Mouse (Mus musculus) embryo, embryonic 10.5 days (tissue): Measurements from ENCODE around the gene Vash2.

Experiments used
- DNase-seq: peaks from one replicate; pipeline ENCODE4 v3.0.0-alpha.2; 2015; ENCODE audit warnings: low spot score

The Vash2 gene

GRCm38 (mm10) chr1:190976887-190977573 lies 2.1 kb downstream of the Vash2 start:
- no peak for DNase-seq

- no peak for DNase-seq
These were observed 4.3 kb downstream of the Vash2 start for GRCm38 (mm10) chr1:190974833-190975232.

DNA sequence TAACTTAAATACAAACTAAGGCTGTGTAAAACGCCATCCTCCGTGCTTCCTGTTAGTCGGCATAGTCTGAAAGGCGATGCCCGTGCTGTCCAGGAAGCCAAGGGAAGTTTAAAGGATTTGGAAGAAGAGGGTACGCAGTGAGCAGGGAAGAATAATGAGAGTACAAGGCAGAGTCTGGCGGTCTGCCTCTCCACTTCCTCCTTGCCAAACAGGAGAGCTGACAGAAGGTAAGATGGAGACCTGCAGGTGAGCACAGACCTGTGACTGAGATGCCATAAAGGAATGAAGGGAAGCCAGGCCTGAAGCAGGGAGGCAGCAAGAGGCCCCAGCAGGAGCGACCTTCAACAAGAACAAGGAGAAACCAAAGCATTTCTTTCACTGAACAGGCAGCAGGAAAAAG lies 4.9 kb downstream of the Vash2 start:
- no peak for DNase-seq

DNA sequence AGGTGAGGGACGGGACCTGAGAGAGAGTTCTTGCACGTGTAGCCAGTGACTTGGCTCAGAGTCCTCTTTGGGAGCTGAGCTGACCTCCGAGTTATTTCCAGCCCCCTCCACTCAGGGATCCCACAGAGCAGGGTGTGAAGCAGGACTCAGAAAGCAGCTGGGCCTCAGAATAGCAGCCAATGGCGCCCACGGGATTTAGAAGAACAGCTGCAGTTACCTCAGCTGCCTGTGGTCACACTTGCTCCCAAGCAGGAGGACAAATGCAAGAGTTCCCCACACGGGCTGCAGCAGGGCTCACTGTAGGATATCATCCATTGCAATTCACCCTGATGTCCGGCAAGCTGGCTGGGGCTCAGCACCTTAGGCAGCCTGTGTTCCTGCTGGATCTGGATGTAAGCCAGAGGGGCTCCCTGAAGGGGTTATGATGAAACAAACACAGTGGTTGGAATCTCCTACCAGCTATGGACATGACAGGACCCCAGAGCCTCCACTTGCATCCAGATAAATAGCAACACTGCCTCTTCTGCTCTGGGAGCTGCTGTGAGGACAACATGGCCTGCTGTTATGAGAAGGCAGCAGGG lies 6.4 kb downstream of the Vash2 start:
- DNase-seq = no peak

- DNase-seq = no peak
These were observed 7.1 kb downstream of the Vash2 start for GRCm38 (mm10) chr1:190971708-190972610.

DNA sequence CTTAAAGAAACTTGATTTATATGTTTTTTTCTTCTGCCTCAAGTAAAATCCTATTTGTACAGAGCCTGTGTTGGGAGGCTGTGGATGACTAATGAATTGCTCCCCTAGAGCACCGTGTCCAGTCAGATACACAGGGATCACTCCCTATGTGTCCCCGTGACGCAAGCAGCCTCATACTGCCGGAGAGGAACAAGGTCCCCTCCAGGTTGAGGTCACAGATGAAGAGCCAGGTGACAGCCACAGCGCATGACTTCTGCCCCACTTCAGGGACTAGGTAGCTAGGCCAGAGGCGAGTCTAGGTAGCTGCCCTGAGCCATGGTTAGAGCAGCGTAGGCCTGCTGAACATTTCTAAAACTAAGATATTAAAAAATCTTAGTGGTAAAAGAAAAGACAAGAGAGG lies 11.1 kb downstream of the Vash2 start:
- DNase-seq = no peak

GRCm38 (mm10) chr1:190964992-190965780 lies 13.9 kb downstream of the Vash2 start:
- no peak for DNase-seq

DNA sequence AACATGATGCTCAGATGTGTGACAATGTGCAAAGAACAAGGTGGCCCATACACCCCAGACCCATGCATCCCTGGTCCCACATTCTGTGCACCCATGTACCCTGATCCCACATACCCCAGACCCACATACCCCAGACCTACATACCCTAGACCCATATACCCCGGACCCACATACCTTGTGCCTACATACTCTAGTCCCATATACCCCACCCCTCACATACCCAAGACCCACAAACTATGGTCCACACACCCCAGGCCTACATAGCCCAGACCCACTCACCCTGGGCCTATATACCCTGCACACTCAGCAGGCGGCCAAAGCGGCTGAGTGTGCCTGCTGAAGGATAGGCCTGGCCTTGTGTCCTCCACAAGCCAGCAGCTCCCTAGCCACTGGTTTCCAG lies 16.3 kb downstream of the Vash2 start:
- no peak for DNase-seq

GRCm38 (mm10) chr1:190958821-190959220 lies 20.3 kb downstream of the Vash2 start:
- no peak for DNase-seq

DNA sequence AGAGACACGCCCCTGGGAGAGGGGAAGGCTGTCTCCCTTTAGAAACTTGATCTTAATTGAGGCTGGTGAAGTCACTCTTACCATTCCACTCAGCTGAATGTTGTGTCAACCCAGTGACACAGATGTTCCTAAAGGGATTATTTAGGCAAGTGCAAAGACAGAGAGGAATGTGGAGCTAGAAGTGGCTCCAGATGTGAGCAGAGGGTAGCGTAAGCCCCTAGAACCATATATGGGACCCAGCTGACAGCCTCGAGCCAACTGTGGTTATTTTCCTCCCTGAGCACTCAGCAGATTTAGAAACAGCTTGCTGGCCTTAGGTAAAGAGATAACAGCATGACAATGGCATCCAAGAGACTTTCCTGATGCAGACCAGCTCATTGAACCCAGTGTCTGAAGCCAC lies 26.1 kb downstream of the Vash2 start:
- DNase-seq = no peak

DNA sequence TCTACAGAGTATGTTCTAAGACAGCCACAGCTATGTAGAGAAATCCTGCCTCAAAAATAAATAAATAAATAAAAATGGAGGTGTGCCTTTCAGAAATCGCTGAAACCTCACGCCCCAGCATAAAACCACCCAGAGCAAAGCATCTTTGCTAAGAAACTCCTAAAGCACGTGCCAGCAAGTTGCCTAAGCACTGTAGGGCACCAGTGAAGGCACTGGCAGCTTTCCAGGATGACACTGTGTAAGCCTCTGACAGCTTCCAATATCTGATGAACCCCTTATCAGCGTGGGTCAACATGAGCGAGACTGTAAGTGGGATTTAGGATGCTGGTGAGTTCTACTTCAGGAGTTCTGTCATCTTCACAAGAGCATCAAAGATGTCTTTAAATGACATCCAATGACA lies 28.1 kb downstream of the Vash2 start:
- DNase-seq = no peak

- no peak for DNase-seq
These were observed 30.2 kb downstream of the Vash2 start for GRCm38 (mm10) chr1:190948846-190949245.

DNA sequence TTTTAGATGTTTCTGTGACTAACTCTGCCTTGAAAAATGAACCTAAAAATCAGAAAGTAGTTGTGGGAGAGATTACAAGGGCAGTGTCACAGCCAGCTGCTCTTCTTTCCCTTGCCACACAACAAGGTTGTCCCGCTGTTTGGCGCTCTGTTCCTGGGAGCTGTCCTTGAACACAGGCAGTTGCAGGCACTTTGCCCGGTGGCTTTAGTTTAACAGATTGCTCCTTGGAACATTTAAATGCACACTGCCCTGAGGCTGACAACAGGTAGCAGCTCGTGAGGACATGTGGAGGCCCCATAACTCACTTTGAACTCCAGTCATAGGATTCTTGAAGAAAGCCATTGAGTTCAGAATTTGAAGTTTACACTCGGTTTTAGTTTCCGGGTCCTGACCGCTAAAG lies 30.7 kb downstream of the Vash2 start:
- DNase-seq = no peak

- DNase-seq = no peak
These were observed 31.1 kb downstream of the Vash2 start for GRCm38 (mm10) chr1:190947986-190948385.

DNA sequence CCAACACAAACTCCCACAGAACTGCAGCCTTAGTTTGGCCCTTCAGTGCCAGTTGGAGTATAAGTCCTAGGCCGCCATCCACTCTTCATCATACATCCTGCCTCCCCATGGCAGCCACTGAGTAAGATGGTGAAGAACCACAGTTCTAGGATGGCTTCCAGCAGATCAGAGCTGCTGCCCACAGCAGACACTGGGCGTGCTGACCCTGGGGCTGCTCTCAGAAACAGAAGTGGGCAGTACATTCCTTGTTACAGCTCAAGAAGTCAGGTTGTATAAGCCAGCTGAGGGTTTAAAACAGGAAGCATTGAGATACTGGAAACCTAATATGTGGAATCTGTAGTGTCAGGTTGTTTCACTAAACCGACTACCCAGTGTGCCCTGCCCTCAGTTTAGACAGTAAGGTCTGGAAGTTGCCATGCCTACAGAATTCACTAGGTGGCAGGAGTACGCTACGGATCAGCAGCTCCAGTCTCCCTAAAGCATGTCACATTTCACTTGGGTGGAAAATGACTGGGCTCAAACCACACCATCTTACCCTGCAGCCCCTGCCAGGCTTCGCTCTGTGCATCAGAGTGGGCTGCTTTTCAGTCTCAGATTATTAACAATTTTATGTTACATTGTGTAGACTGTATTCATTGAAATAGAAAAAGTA lies 34.9 kb downstream of the Vash2 start:
- peak; percentile 87 for DNase-seq

- DNase-seq = no peak
These were observed 39.3 kb downstream of the Vash2 start for GRCm38 (mm10) chr1:190939803-190940202.

DNA sequence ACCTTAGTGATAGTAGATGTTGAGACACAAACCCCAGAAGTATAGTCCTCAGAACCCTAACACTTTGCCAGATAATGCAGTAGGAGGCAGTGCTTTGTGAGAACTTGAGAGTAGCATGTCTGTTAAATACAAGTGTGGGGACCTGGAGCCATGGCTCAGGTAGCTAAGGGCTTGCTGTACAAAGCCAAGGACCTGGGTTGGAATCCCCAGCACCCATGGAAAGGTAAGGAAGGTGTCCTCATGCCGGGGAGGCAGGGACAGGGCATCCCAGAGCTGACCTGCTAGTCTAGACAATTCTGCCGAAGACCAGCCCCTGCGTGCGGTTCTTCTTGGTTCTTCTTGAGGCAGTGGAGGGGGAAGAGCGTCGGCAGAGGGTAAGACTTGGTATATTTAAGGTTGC lies 48.9 kb downstream of the Vash2 start:
- no peak for DNase-seq

- DNase-seq = peak; percentile 56
These were observed 49.9 kb downstream of the Vash2 start for GRCm38 (mm10) chr1:190929010-190929695.

- peak; percentile 97 for DNase-seq
These were observed 50.6 kb downstream of the Vash2 start for GRCm38 (mm10) chr1:190928370-190929009.

DNA sequence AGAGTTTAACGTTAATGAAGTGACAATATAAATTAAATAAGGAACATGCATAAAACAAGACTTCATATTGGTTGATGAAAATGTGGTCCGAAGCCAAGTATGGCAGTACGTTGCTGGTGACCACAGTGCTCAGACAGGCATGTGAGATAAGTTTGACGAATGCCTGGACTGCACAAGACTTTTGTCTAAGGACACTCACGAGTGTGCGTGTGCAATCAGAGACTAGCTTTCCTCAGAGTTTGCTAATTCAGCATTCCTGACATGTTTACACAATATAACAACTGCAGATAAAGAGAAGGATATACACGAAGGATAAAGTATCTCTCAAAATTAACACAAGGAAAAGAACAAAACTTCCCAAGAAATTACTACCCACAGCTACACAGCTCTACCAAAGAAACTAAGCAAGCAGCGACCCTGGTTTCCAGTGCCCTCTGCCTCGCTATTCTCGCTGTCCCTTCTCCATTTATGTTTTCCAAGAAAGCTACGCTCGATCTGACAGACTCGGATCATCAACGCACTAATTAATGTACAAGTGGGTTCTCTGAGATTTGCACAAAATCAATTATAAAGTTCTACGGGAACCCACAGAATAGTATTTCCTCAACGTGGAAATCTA lies 51.2 kb downstream of the Vash2 start:
- DNase-seq = peak; percentile 28
